ENCODE assay signal across 8 mouse cellular contexts in the genomic region with DNA sequence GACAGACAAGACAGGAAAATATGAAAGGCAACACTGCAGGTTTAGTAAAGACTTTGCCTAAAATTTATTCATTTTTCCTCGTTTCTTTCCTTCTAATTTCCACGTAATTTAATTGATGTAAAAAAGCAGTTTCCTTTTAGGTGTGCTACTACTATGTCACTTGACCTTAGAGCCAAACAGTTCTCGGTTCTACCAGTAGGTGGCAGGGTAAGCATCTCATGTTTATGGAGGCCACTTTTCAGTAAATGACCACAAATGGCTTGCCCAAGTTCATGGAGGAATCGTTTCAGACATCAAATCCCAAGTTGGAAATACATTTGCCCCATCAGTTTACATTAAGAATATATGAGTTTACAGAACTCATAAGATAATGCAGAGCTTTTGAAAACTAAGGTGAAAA.
A peak's percentile ranks its signal among the peaks of the same experiment; 100 is the strongest.
DNase-seq lines count a peak whose midpoint lies in the region; ATAC-seq lines count a peak whose summit lies in the region.

No protein-coding gene starts in this region.

- no peaks in the 10 kb centered on the region for H3K4me1 ChIP-seq in forebrain, embryonic 14.5 days (ENCODE audit: control insufficient read depth, insufficient read depth, low read length)
- H3K4me1 ChIP-seq in forebrain, embryonic 15.5 days = 0 out of 2 replicates have a peak, but pooled peaks cover 5% of the 10 kb centered on the region
- H3K4me1 ChIP-seq in neural tube, embryonic 15.5 days = no peaks in the 10 kb centered on the region
- H3K4me1 ChIP-seq in limb, embryonic 10.5 days = no peaks in the 10 kb centered on the region

- H3K36me3 ChIP-seq in forebrain, embryonic 14.5 days (ENCODE audit: control insufficient read depth, insufficient read depth, low read length) = no peaks in the 10 kb centered on the region
- H3K36me3 ChIP-seq in forebrain, embryonic 15.5 days = no peaks in the 10 kb centered on the region
- H3K36me3 ChIP-seq in neural tube, embryonic 15.5 days = no peaks in the 10 kb centered on the region
- H3K36me3 ChIP-seq in limb, embryonic 10.5 days = no peaks in the 10 kb centered on the region

- DNase-seq in forebrain, embryonic 14.5 days (ENCODE audit: low spot score) = peak; percentile 55
- peak; percentile 41 for DNase-seq in neural tube, embryonic 10.5 days (ENCODE audit: extremely low spot score, low spot score)
- DNase-seq in c-Kit-negative CD71-positive TER-119-positive erythroid progenitor cells, embryonic 14.5 days (ENCODE audit: low read depth, low spot score) = peak; percentile 19
- DNase-seq in forelimb bud, embryonic 11.5 days (ENCODE audit: low read depth, low spot score) = peak; percentile 61
- DNase-seq in limb, embryonic 10.5 days (ENCODE audit: low spot score) = peak; percentile 45
- peak; percentile 32 to 74 for DNase-seq in spleen, postnatal 4 days (ENCODE audit: low spot score in 2 of 2)

- H3K27me3 ChIP-seq in forebrain, embryonic 14.5 days (replicated peaks; ENCODE audit: control insufficient read depth, insufficient read depth, low read length) = no peaks in the 10 kb centered on the region
- no peaks in the 10 kb centered on the region for H3K27me3 ChIP-seq in forebrain, embryonic 15.5 days
- H3K27me3 ChIP-seq in neural tube, embryonic 15.5 days (replicated peaks) = no peaks in the 10 kb centered on the region
- no peaks in the 10 kb centered on the region for H3K27me3 ChIP-seq in limb, embryonic 10.5 days (ENCODE audit: low read depth, poor library complexity, severe bottlenecking)

- H3K9ac ChIP-seq in forebrain, embryonic 14.5 days (ENCODE audit: low read length) = no peak overlapping the region
- H3K9ac ChIP-seq in forebrain, embryonic 15.5 days (replicated peaks) = no peak overlapping the region
- H3K9ac ChIP-seq in neural tube, embryonic 15.5 days (replicated peaks) = no peak overlapping the region

- H3K9me3 ChIP-seq in forebrain, embryonic 14.5 days (replicated peaks; ENCODE audit: control insufficient read depth, low read length) = no peaks in the 10 kb centered on the region; the same call in 1 of the 2 replicates
- no peaks in the 10 kb centered on the region for H3K9me3 ChIP-seq in forebrain, embryonic 15.5 days
- H3K9me3 ChIP-seq in neural tube, embryonic 15.5 days (replicated peaks) = no peaks in the 10 kb centered on the region
- no peaks in the 10 kb centered on the region for H3K9me3 ChIP-seq in limb, embryonic 10.5 days (replicated peaks)

- no peak for ATAC-seq in forebrain, embryonic 14.5 days
- ATAC-seq in forebrain, embryonic 15.5 days (replicated peaks) = no peak
- no peak for ATAC-seq in neural tube, embryonic 15.5 days (ENCODE audit: low FRiP score)

- WGBS in forebrain, embryonic 14.5 days = 63% methylated on average over 4 of the region's 4 CpGs
- 57% methylated on average over 4 of the region's 4 CpGs for WGBS in forebrain, embryonic 15.5 days
- 44% methylated on average over 4 of the region's 4 CpGs for WGBS in neural tube, embryonic 15.5 days
- 63% methylated on average over 4 of the region's 4 CpGs for WGBS in limb, embryonic 10.5 days

- no peak overlapping the region for H3K4me2 ChIP-seq in forebrain, embryonic 14.5 days (ENCODE audit: low read length)
- H3K4me2 ChIP-seq in forebrain, embryonic 15.5 days (replicated peaks) = no peak overlapping the region
- H3K4me2 ChIP-seq in neural tube, embryonic 15.5 days = no peak overlapping the region

- no peak overlapping the region for H3K27ac ChIP-seq in forebrain, embryonic 14.5 days (ENCODE audit: low read depth, low read length)
- H3K27ac ChIP-seq in forebrain, embryonic 15.5 days (replicated peaks) = no peak overlapping the region
- H3K27ac ChIP-seq in neural tube, embryonic 15.5 days (replicated peaks) = no peak overlapping the region
- no peak overlapping the region for H3K27ac ChIP-seq in limb, embryonic 10.5 days

- H3K4me3 ChIP-seq in forebrain, embryonic 14.5 days (ENCODE audit: low read depth, low read length) = no peak overlapping the region
- no peak overlapping the region for H3K4me3 ChIP-seq in forebrain, embryonic 15.5 days
- no peak overlapping the region for H3K4me3 ChIP-seq in neural tube, embryonic 15.5 days (replicated peaks)
- no peak overlapping the region for H3K4me3 ChIP-seq in limb, embryonic 10.5 days
